Mouse (Mus musculus) adipocyte (in vitro differentiated cells): Measurements from ENCODE around the gene Rap1gap2.
A peak's percentile ranks its signal among the peaks of the same experiment; 100 is the strongest.

Source experiments
- DNase-seq: peaks from one replicate; pipeline ENCODE4 v3.0.0-alpha.2; 2016; ENCODE audit warnings: low spot score

Gene Rap1gap2

DNA sequence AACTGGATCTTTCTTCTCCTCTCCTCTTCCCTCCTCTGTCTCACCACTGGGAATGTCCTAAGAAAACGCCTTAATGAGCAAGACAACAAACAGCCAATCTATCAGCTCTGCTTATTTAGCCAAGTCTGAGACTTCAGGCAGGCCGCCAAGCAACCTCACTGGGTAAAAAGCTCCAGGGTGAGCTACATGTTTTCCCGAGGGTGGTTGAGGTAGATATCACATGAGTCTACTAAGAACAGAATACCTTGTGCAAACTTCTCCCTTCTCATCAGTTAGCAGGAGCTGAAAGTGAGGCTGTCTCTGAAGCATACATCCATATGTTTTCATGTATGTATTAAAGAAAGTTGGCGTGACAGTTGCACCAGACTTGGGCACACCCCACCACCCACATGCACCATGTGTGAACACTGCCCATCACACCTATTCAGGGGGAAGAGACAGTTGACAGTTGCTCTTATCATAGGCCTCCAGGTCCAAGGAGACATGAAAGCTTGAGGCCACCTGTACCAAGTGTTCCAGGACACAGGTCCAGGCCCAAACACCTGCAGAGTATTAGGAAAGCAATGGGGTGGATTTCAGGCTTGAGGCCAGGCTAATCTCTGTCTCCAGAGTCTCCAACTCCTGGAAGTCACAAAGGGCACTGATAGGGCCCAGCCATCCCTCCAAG is 35.8 kb downstream of the Rap1gap2 start:
- DNase-seq: peak; percentile 91

DNA sequence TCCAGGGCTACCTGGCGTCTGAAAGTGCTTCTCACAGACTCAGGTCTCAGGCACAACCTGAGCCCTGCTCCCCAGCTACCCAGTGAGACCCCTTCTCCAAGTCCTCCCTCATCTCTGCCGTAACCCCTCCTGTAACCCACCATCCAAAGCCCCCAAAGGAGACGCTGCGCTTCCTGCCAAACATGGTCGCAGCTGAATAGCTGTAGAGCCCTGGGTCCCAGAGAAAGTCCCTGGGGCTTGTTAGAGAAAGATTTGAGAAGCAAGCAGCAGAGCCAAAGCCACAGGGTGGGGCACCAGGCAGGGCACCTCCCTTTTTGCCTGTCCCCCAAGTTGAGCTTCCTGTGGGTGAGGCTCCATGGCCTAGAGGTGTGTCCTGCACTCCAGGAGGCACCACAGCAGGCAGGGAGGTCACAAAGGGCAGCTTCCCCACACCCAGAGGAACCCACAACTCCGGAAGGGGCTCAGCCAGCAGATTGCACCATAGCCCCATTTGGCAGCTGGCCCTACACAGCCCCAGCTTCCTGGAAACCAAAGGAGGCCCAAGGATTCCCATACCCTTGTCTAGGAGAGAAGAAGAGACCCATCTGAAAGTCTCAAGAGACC is 38.2 kb downstream of the Rap1gap2 start:
- DNase-seq: peak; percentile 49

DNA sequence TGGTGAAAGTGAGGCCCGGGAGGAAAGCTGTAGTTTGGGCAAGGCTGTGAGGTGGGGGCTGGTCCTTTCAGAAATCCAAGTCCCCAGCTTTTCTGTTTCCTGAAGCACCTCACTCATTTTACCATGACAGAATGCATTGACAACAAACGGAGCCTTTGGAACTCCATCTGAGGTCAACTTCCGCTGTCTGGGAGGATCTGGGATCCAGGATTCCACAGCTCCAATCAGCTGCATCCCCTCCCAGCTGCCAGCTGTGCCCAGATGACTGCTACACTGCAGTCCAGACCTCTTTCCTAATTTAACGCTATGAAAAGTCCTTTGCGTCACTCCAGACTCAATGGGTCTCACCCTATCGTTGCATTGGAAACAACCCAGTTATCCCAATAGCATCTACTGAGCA is 41.0 kb downstream of the Rap1gap2 start:
- DNase-seq: no peak

- no peak for DNase-seq
These were observed 42.3 kb downstream of the Rap1gap2 start for GRCm38 (mm10) chr11:74568463-74568862.

DNA sequence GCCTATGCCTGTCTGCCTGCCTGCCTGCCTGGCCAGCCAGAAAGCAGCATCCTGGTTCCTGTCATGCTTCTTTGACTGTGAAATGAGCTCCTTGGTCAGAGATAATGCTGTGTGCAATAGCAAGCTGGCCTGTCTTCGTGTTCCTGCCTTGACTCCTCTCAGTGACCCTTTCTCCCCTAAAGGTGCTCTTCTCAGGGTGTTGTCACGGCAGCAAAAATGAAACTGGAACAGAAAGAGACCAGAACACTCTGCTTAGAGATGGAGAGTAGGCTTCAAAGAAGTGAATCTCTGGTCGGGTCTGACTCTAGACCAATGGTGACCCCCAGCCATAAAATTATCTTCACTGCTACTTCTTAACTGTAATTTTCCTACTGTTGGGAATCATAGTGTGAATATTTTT is 42.7 kb downstream of the Rap1gap2 start:
- DNase-seq: no peak

GRCm38 (mm10) chr11:74566326-74566874 is 44.3 kb downstream of the Rap1gap2 start:
- no peak for DNase-seq

- no peak for DNase-seq
These were observed 49.3 kb downstream of the Rap1gap2 start for GRCm38 (mm10) chr11:74561392-74561791.

GRCm38 (mm10) chr11:74560600-74561227 is 50.0 kb downstream of the Rap1gap2 start:
- no peak for DNase-seq

GRCm38 (mm10) chr11:74559793-74560433 is 50.8 kb downstream of the Rap1gap2 start:
- no peak for DNase-seq

DNA sequence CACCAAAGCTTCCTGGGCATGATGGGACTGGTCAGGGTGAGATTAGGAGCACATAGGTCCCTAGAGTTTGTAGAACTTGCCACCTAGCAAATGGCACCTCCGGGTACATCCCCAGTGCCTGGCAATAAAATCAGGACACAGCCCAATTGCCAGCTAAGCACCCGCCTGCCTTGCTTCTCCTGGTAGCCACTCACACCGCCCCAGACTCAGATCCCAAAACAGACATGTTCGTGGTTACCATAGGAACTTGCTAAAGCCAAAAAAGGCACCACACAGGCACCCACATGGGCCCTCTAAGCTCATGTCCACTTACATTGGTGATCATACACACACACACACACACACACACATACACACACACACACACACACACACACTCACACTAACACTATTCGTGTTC is 51.8 kb downstream of the Rap1gap2 start:
- no peak for DNase-seq

DNA sequence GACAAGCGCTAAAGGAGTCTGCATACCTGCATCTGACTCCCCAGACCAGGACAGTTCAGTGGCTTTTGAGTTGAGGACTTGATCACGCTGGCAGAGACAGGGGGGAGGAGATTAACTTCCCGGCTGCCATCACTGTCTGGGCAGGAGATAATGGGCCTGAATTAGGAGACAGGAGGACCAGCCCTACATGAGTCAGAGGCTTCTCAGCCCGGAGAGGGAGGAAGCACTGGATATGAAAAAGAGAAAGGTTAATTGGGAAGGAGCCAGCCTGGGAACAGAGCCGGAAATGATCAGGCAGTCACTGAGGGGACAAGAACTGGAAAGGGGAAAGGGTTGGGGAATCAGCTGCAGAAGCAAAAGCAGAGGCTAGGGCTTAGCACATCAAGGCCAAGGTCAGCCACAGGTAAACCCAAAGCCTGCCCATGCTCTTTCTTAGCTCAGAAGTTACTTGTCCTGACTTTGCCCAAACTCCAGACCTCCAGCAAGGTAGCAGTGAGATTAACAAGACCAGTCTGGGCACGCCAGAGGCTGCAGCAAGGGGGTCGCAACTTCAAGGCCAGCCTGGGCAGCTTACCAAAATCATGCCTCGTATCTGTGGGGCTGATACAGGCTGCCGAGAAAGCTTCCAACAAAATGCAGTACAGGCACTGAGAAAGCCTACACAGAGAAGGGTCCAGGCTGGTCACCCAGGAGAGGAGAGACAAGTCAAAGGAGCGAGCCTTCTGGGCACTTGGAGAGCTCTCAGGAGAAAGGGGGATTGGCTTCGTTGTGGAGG is 53.1 kb downstream of the Rap1gap2 start:
- DNase-seq: peak; percentile 50

GRCm38 (mm10) chr11:74555716-74556374 is 54.9 kb downstream of the Rap1gap2 start:
- DNase-seq: no peak

DNA sequence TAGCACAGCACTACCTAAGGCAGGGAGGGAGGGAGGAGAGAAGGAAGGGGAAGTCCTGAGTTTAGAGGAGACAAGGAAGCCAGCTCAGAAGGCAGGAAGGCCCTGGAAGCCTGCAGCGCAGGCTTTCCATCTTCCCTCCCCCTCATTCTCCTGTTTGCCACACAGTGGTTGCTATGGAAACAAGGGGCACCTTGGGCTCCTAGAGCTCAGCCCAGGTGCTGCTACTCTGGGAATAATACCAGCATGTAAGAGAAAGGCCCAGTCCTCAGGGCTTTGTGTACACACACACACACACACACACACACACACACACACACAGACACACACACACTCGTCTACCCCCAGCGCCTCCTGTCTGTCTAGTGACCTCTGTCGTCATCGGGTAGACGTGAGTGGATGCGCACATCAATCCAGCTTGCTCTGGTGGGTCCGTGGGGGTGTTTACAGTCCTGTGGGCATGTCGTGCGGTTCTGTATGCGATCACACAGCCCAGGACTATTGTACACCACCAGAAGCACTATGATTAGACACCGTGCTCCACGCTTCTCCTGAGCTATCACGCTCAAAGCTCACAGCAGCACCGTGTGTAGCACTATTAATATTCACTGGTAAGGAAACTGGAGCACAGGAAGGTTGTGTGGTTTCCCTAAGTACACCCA is 55.9 kb downstream of the Rap1gap2 start:
- DNase-seq: no peak

DNA sequence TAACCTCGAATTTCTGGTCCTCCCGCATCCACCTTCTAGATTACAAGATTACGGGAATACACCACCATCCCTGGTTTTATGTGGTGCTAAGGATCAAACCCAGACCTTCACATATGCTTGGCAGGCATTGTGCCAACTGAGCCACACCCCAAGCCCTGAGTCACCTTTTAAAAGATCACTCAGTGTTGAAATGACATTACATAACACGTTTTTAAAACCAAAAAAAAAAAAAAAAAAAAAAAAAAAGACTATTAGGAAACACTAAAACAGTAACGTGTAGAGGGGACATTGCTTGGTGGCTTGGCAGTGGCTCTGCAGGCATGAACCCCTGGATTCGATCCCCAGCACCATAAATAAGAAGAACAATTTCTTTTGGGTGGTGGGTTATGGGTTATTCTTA is 59.1 kb downstream of the Rap1gap2 start:
- DNase-seq: peak; percentile 28

DNA sequence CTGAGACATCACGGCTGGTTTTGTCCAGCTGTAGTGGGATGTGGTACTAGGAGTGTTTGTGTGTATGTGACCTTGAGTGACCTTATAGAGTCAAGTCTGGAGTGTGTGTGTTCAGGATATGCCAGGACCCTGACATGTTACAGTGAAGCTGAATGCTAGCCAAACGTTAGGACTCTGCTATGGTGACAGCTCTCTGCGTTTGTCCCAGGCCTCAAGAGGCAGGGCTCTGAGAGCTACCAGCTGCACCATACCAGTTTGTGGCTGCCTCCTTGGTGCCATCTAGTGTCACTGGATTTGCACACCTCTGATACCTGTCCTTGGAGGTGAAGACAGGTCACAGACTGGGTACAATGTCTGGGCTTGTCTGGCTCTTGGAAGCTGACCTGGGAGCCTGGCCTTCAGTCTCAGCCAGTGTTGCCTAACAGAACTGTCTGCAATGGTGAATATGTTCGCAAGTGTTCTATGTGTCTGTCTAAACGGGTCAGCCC is 60.1 kb downstream of the Rap1gap2 start:
- no peak for DNase-seq

DNA sequence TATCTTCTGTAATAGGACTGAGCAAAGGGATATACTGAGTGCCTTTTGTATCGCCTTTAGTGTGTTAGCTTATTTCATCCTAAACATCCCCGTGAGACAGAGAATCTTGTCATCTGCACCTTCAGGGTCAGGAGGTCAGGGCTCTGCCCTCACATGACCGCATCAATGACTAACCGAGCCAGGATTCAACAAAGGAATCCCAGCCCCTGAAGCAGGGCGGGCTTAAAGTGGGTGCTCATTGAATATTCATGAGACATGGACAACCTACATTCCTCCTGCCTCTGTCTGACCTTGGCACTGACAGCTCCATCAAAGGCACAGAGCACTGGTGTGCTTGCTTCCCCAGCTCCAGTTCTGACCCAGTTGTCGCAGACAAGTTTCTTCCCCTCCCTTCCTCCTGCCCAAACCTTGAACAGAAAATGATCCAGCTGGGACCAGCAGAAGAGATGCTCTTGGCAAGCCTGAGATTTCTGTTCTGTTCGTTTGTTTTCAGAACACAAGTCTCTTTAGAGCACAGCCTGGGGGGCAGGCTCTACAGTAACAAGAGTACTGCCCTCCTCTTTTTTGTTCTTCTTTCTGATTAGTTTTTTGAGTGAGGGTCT is 61.8 kb downstream of the Rap1gap2 start:
- no peak for DNase-seq

GRCm38 (mm10) chr11:74546933-74547694 is 63.6 kb downstream of the Rap1gap2 start:
- DNase-seq: peak; percentile 59

DNA sequence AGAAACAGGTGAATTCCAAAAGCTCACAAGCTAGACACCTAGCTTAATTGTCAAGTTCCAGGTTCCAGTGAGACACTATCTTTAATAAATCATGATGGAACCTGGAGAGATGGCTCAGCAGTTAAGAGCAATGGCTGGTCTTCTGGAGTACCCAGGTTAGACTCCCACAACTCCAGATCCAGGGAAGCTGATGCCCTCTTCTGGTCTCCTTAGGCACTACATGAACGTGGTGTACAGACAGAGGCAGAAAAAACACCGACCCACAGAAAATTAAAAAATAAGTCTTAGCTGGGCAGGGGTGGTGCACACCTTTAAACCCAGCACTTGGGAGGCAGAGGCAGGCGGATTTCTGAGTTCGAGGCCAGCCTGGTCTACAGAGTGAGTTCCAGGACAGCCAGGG is 64.5 kb downstream of the Rap1gap2 start:
- DNase-seq: peak; percentile 64

DNA sequence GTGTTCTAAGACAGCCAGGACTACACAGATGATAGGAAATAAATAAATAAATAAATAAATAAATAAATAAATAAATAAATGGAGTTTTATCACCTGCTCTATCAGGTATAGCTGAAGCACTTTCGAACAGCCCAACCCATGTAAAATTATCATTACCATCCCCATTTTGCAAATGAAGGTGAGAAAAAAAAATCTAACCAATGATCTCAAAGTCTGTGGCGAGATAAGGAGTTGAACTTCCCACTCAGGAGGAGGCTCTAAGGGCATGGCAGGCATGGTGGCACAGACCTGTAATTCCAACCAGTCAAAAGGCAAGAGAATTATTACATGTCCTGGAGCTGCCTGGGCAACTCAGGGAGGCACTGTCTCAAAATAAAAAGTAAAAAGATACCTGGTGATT is 65.2 kb downstream of the Rap1gap2 start:
- DNase-seq: no peak

GRCm38 (mm10) chr11:74537352-74537751 is 73.4 kb downstream of the Rap1gap2 start:
- no peak for DNase-seq
